Mouse (Mus musculus) spleen, adult 2 months (tissue): ENCODE results near the gene Zup1.

Experiments used
- CTCF ChIP-seq: fragments of 200-500 bp; IDR thresholded peaks from 2 replicates; pipeline ENCODE4 v1.5.1; 2011; ENCODE audit warnings: mild to moderate bottlenecking, inconsistent platforms; ENCODE audit not compliant: insufficient read depth, insufficient read length, insufficient replicate concordance; ENCODE audit errors: extremely low read depth
- POLR2A ChIP-seq: fragments of 200-500 bp; IDR thresholded peaks from 2 replicates; pipeline ENCODE4 v1.6.1; 2011; ENCODE audit warnings: low read depth, low read length, inconsistent platforms

- TF ChIP-seq POLR2A (no peak), CTCF (no peak)
These were observed 23.9 kb upstream of the Zup1 start for GRCm38 (mm10) chr10:33974781-33975494.
